Mouse (Mus musculus) stomach, embryonic 15.5 days (tissue): ENCODE measurements around the gene Cd200. TPM values are rescaled to one million over a fixed set of nuclear protein-coding genes. Genes with fewer than 3 reads are reported as not detected.
"Not testable (repeated sequence)": the region's sequence is repeated elsewhere in the genome, so short reads cannot be mapped to it uniquely, and the experiment has no call there.

Source experiments
- ATAC-seq: fragments of 200-750 bp; cut with Nextera tagmentation; 2 replicates; pipeline ENCODE4 v1.8.0; 2017; ENCODE audit warnings: low read depth, moderate number of reproducible peaks, moderate TSS enrichment; ENCODE audit not compliant: insufficient read depth, low FRiP score
- H3K27ac ChIP-seq: fragments of 300-500 bp; sonication (generic); 2 replicates; pipeline ENCODE4 v1.5.1; 2015; ENCODE audit warnings: mild to moderate bottlenecking, inconsistent platforms
- H3K27me3 ChIP-seq: fragments of 300-500 bp; sonication (generic); replicated peaks from 2 replicates; pipeline ENCODE4 v1.6.1; 2015; ENCODE audit warnings: inconsistent platforms
- H3K36me3 ChIP-seq: fragments of 300-500 bp; sonication (generic); 2 replicates; pipeline ENCODE4 v1.6.1; 2015; ENCODE audit warnings: inconsistent platforms
- H3K4me1 ChIP-seq: fragments of 300-500 bp; sonication (generic); 2 replicates; pipeline ENCODE4 v1.6.1; 2015; ENCODE audit warnings: inconsistent platforms
- H3K4me2 ChIP-seq: fragments of 300-500 bp; sonication (generic); 2 replicates; pipeline ENCODE4 v1.6.1; 2015; ENCODE audit warnings: mild to moderate bottlenecking, inconsistent platforms
- H3K4me3 ChIP-seq: fragments of 300-500 bp; sonication (generic); replicated peaks from 2 replicates; pipeline ENCODE4 v1.5.1; 2015; ENCODE audit warnings: inconsistent platforms
- H3K9ac ChIP-seq: fragments of 300-500 bp; sonication (generic); 2 replicates; pipeline ENCODE4 v1.6.1; 2015; ENCODE audit warnings: inconsistent platforms
- H3K9me3 ChIP-seq: fragments of 300-500 bp; sonication (generic); 2 replicates; pipeline ENCODE4 v1.6.1; 2016; ENCODE audit warnings: inconsistent platforms
- WGBS: fragments of 180-500 bp; shearing (Covaris S2); methylation state at CpG from one replicate; pipeline ENCODE4 v1.1.7; 2015; 5-methylcytosine and 5-hydroxymethylcytosine counted together
- polyA plus RNA-seq: library from polyadenylated mRNA; unstranded; fragments of >200 nt; fragmentation: Nextera tagmentation; extraction: Ambion mirVana; gene quantifications from 2 replicates; pipeline ENCODE4 v1.2.1, GENCODE M21; 2015

Cd200 gene
- polyA plus RNA-seq, 1 experiment from 2014 or later = 38.1 TPM

DNA sequence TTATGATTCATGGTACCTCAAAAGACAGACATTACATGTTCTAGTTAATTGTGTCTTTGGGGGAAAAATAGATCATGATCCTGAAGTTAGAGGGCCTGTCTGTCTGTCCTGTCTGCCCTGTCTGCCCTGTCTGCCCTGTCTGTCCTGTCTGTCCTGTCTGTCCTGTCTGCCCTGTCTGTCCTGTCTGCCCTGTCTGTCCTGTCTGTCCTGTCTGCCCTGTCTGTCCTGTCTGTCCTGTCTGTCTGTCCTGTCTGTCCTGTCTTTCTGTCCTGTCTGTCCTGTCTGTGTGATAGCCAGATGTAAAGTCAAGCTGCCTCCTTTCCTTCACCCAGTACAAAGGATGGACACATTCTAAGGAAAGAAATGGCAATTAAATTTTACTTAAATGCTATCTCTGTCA is 56.0 kb downstream of the Cd200 start:
- H3K9me3 ChIP-seq = no peaks in the 10 kb centered on the region
- H3K4me3 ChIP-seq = no peak overlapping the region
- no peak overlapping the region for H3K4me2 ChIP-seq
- H3K36me3 ChIP-seq = no peaks in the 10 kb centered on the region
- ATAC-seq = peak; percentile 85
- H3K27ac ChIP-seq = no peak overlapping the region
- no peaks in the 10 kb centered on the region for H3K4me1 ChIP-seq
- H3K9ac ChIP-seq = no peak overlapping the region
- H3K27me3 ChIP-seq = no peaks in the 10 kb centered on the region

GRCm38 (mm10) chr16:45350767-45351166 is 58.1 kb downstream of the Cd200 start:
- no peaks in the 10 kb centered on the region for H3K9me3 ChIP-seq
- 58% methylated on average over 4 of the region's 4 CpGs for WGBS
- no peak overlapping the region for H3K4me3 ChIP-seq
- H3K27me3 ChIP-seq = no peaks in the 10 kb centered on the region
- H3K4me1 ChIP-seq = no peaks in the 10 kb centered on the region
- no peaks in the 10 kb centered on the region for H3K36me3 ChIP-seq
- no peak overlapping the region for H3K4me2 ChIP-seq
- no peak overlapping the region for H3K9ac ChIP-seq
- H3K27ac ChIP-seq = no peak overlapping the region
- no peak for ATAC-seq

- Histone ChIP-seq H3K9ac (no peak overlapping the region), H3K27me3 (no peaks in the 10 kb centered on the region), H3K9me3 (no peaks in the 10 kb centered on the region), H3K4me1 (no peaks in the 10 kb centered on the region), H3K4me3 (no peak overlapping the region), H3K4me2 (no peak overlapping the region), H3K27ac (no peak overlapping the region), H3K36me3 (no peaks in the 10 kb centered on the region)
- ATAC-seq = no peak
- WGBS = 58% methylated on average over 3 of the region's 3 CpGs
Measured at GRCm38 (mm10) chr16:45349523-45350298, 59.1 kb downstream of the Cd200 start.

- not testable (repeated sequence) for H3K9me3 ChIP-seq, H3K4me2 ChIP-seq, H3K27me3 ChIP-seq, H3K27ac ChIP-seq, H3K9ac ChIP-seq, H3K4me1 ChIP-seq, H3K36me3 ChIP-seq, H3K4me3 ChIP-seq, ATAC-seq
- WGBS = 91% methylated on average over 9 of the region's 9 CpGs
Measured at GRCm38 (mm10) chr16:45348238-45348637, 60.6 kb downstream of the Cd200 start.

GRCm38 (mm10) chr16:45346930-45347387 is 61.9 kb downstream of the Cd200 start:
- no peak for ATAC-seq
- no peaks in the 10 kb centered on the region for H3K9me3 ChIP-seq
- WGBS = 92% methylated on average over 5 of the region's 5 CpGs
- no peaks in the 10 kb centered on the region for H3K36me3 ChIP-seq
- no peaks in the 10 kb centered on the region for H3K4me1 ChIP-seq
- no peak overlapping the region for H3K9ac ChIP-seq
- no peak overlapping the region for H3K4me2 ChIP-seq
- H3K27ac ChIP-seq = no peak overlapping the region
- no peaks in the 10 kb centered on the region for H3K27me3 ChIP-seq
- no peak overlapping the region for H3K4me3 ChIP-seq

DNA sequence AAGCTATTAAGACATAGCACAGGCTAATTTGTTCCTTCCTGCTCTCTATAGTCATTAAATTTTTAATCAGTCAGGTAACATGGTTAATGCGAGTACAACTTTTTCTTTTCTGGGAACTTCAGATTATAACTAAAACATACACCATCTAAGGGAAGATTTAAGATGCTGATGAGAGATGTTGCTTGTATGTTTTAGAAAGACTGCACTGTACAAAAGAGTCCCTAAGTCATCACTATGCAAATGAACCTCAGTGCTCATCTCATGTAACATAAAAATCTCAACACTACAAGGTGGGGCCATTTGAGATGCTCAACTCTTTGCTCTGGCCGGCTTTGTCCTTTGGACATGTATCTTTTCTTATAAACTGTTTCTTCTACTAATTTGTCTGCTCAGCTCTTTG is 62.5 kb downstream of the Cd200 start:
- H3K4me2 ChIP-seq = no peak overlapping the region
- no peak overlapping the region for H3K9ac ChIP-seq
- no peaks in the 10 kb centered on the region for H3K27me3 ChIP-seq
- no peak for ATAC-seq
- H3K36me3 ChIP-seq = no peaks in the 10 kb centered on the region
- WGBS = 90% methylated on average over 2 of the region's 2 CpGs
- no peak overlapping the region for H3K27ac ChIP-seq
- H3K9me3 ChIP-seq = no peaks in the 10 kb centered on the region
- H3K4me1 ChIP-seq = no peaks in the 10 kb centered on the region
- H3K4me3 ChIP-seq = no peak overlapping the region

DNA sequence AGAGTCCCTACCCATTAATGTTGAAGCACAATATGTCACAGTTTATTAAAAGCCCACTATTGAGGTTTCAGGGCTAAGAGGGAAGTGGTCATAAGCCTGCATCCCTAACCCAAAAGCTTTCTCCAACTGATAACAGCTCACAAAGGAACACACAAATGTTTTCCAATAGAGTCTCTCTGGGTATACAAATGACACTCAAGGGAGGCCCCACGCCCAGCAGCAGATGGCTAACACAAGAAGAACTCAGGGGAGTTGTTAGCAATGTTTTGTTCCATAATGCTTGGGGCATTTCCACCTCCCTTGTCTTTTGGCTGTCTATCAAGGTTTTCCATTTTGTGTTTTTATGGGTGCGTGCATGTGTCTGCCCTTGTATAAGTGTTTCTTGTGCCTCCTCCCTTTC is 64.0 kb downstream of the Cd200 start:
- no peaks in the 10 kb centered on the region for H3K9me3 ChIP-seq
- WGBS = 72% methylated on average over 2 of the region's 2 CpGs

GRCm38 (mm10) chr16:45336478-45336877 is 72.4 kb downstream of the Cd200 start:
- no peaks in the 10 kb centered on the region for H3K9me3 ChIP-seq
- 60% methylated on average over 1 of the region's 1 CpGs for WGBS
- H3K27me3 ChIP-seq = no peaks in the 10 kb centered on the region
- H3K27ac ChIP-seq = no peak overlapping the region
- no peaks in the 10 kb centered on the region for H3K36me3 ChIP-seq
- ATAC-seq = no peak
- no peak overlapping the region for H3K4me3 ChIP-seq
- H3K9ac ChIP-seq = no peak overlapping the region
- no peak overlapping the region for H3K4me2 ChIP-seq
- H3K4me1 ChIP-seq = no peaks in the 10 kb centered on the region

More for the DNA sequence above, 64.0 kb downstream of the Cd200 start:
- no peak overlapping the region for H3K27ac ChIP-seq
- H3K4me3 ChIP-seq = no peak overlapping the region
- H3K4me1 ChIP-seq = no peaks in the 10 kb centered on the region
- H3K36me3 ChIP-seq = no peaks in the 10 kb centered on the region
- H3K9ac ChIP-seq = no peak overlapping the region
- H3K27me3 ChIP-seq = no peaks in the 10 kb centered on the region
- no peak overlapping the region for H3K4me2 ChIP-seq
- no peak for ATAC-seq

GRCm38 (mm10) chr16:45334891-45335290 is 74.0 kb downstream of the Cd200 start:
- no peaks in the 10 kb centered on the region for H3K27me3 ChIP-seq
- H3K4me2 ChIP-seq = no peak overlapping the region
- H3K27ac ChIP-seq = no peak overlapping the region
- H3K36me3 ChIP-seq = no peaks in the 10 kb centered on the region
- no peaks in the 10 kb centered on the region for H3K9me3 ChIP-seq
- WGBS = 86% methylated on average over 5 of the region's 5 CpGs
- H3K9ac ChIP-seq = no peak overlapping the region
- H3K4me3 ChIP-seq = no peak overlapping the region
- no peak for ATAC-seq
- H3K4me1 ChIP-seq = no peaks in the 10 kb centered on the region

DNA sequence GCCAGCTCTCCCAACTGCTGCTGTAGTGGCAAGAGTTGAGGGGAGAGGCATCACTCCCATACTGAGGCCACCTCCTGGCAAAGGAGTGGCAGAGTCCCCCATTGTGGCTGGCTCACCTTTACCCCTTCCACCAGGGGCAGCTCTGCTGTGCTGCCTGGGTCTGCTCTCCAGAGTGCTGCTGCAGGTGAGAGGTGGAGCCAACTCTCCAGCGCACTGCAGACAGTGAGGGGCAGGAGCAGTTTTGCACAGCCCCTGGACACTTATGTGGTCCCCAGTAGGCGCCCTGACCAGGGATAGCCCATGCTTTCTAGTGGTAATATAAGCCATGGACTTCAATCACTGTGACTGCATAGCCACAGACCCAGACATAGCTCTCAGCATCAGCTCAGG is 74.5 kb downstream of the Cd200 start:
- Histone ChIP-seq H3K4me3 (no peak overlapping the region), H3K4me2 (no peak overlapping the region), H3K36me3 (no peaks in the 10 kb centered on the region), H3K27ac (no peak overlapping the region), H3K9ac (no peak overlapping the region), H3K27me3 (no peaks in the 10 kb centered on the region), H3K9me3 (no peaks in the 10 kb centered on the region), H3K4me1 (no peaks in the 10 kb centered on the region)
- ATAC-seq = no peak
- 64% methylated on average over 2 of the region's 2 CpGs for WGBS

DNA sequence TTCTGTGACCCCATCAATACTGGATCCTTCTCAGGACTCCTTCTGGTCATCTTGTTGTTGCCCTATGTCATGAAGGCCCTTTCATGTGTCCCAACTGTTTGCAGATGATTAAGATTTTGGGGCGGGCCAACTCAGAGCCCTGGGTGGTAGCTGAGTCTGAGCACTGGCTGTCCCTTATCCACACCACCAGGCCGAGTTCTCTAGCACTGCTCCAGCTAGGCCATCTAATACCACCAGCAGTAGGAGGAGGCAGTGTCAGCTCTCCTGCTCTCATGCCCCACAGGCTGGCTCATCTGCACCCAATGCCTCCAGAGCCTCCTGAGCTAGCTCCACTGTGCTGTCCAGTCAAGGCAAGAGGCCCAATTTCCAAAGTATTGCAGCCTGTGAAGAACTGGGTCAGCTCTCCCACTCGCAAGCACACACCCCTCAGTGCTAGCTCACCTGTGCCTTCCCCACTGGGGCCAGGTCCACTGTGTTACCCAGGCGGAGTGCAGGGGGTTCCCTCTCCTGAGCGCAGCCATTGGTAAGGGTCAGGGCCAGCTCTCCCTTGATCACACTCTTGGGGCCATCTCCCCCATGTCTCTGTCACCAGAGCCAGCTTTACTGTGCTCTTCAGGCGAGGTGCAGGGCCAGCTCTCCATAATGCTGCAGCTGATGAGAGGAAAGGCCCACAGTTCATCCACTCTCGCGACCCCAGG is 75.0 kb downstream of the Cd200 start:
- H3K9me3 ChIP-seq = no peaks in the 10 kb centered on the region
- no peaks in the 10 kb centered on the region for H3K4me1 ChIP-seq
- H3K27ac ChIP-seq = no peak overlapping the region
- peak; percentile 27; the same call in 1 of the 2 replicates for ATAC-seq
- H3K36me3 ChIP-seq = no peaks in the 10 kb centered on the region
- no peaks in the 10 kb centered on the region for H3K27me3 ChIP-seq
- H3K4me2 ChIP-seq = no peak overlapping the region
- H3K9ac ChIP-seq = no peak overlapping the region
- WGBS = 83% methylated on average over 8 of the region's 8 CpGs
- H3K4me3 ChIP-seq = no peak overlapping the region

- Histone ChIP-seq H3K9me3 (no peaks in the 10 kb centered on the region), H3K4me1 (no peaks in the 10 kb centered on the region), H3K27ac (no peak overlapping the region), H3K9ac (no peak overlapping the region), H3K4me2 (no peak overlapping the region), H3K4me3 (no peak overlapping the region), H3K27me3 (no peaks in the 10 kb centered on the region), H3K36me3 (no peaks in the 10 kb centered on the region)
- 72% methylated on average over 8 of the region's 8 CpGs for WGBS
- no peak for ATAC-seq
Measured at GRCm38 (mm10) chr16:45332591-45332990, 76.3 kb downstream of the Cd200 start.
